Mouse (Mus musculus): Measurements from ENCODE around the gene Adcy9.

- TF ChIP-seq POLR2A (IDR thresholded peaks at IDR 0.05; ENCODE audit: low read depth, low read length) (no peak), CTCF (conservative IDR thresholded peaks at IDR 0.05; ENCODE audit: insufficient read depth, insufficient read length, low read depth, low read length) (no peak)
Measured at GRCm38 (mm10) chr16:4378788-4379187, 41.5 kb downstream of the Adcy9 start.

All from kidney, adult 2 months (tissue).